Mouse (Mus musculus) hindbrain, postnatal 0 days (tissue): ENCODE measurements around the gene Nid1. TPM values are rescaled to one million over a fixed set of nuclear protein-coding genes. Genes with fewer than 3 reads are reported as not detected.
"Not testable (repeated sequence)": the region's sequence is repeated elsewhere in the genome, so short reads cannot be mapped to it uniquely, and the experiment has no call there.

Source experiments
- ATAC-seq: fragments of 200-750 bp; cut with Nextera tagmentation; 2 replicates; pipeline ENCODE4 v1.8.0; 2017; ENCODE audit warnings: mild to moderate bottlenecking, moderate TSS enrichment, moderate library complexity
- DNase-seq: peaks from one replicate; pipeline ENCODE4 v3.0.0-alpha.2; 2015; ENCODE audit warnings: low spot score
- H3K27ac ChIP-seq: fragments of 300-500 bp; sonication (generic); 2 replicates; pipeline ENCODE4 v1.5.1; 2014; ENCODE audit warnings: mild to moderate bottlenecking
- H3K27me3 ChIP-seq: fragments of 300-500 bp; sonication (generic); 2 replicates; pipeline ENCODE4 v1.6.1; 2014; ENCODE audit warnings: low read length, mixed read lengths; ENCODE audit not compliant: insufficient read depth
- H3K36me3 ChIP-seq: fragments of 300-500 bp; sonication (generic); 2 replicates; pipeline ENCODE4 v1.6.1; 2014; ENCODE audit warnings: low read length, mixed read lengths; ENCODE audit not compliant: insufficient read depth
- H3K4me1 ChIP-seq: fragments of 300-500 bp; sonication (generic); 2 replicates; pipeline ENCODE4 v1.6.1; 2014; ENCODE audit warnings: antibody characterized with exemption, low read length, mixed read lengths; ENCODE audit not compliant: insufficient read depth
- H3K4me2 ChIP-seq: fragments of 300-500 bp; sonication (generic); 2 replicates; pipeline ENCODE4 v1.6.1; 2014; ENCODE audit warnings: low read depth, mild to moderate bottlenecking, low read length, moderate library complexity, mixed read lengths
- H3K4me3 ChIP-seq: fragments of 300-500 bp; sonication (generic); 2 replicates; pipeline ENCODE4 v1.5.1; 2014; ENCODE audit warnings: low read length
- H3K9ac ChIP-seq: fragments of 300-500 bp; sonication (generic); replicated peaks from 2 replicates; pipeline ENCODE4 v1.6.1; 2014; ENCODE audit warnings: mild to moderate bottlenecking, low read length, moderate library complexity, mixed read lengths
- H3K9me3 ChIP-seq: fragments of 300-500 bp; sonication (generic); 2 replicates; pipeline ENCODE4 v1.6.1; 2016; ENCODE audit warnings: low read length, mixed read lengths
- CTCF ChIP-seq: IDR thresholded peaks from 2 replicates; pipeline ENCODE4 v1.5.1; 2016; ENCODE audit warnings: antibody characterized with exemption, control low read depth, low read depth
- whole genome bisulfite sequencing: fragments of 180-500 bp; shearing (Covaris S2); extraction: QIAGEN DNeasy Blood & Tissue Kit; methylation state at CpG from one replicate; pipeline ENCODE4 v1.1.7; 2014; 5-methylcytosine and 5-hydroxymethylcytosine counted together
- polyA plus RNA-seq: library from polyadenylated mRNA; unstranded; fragments of >200 nt; fragmentation: Nextera tagmentation; extraction: Ambion mirVana; gene quantifications from 2 replicates; pipeline ENCODE4 v1.2.1, GENCODE M21; 2015
- total RNA-seq: library from RNA; depleted of rRNA; stranded (reverse); fragments of >200 nt; gene quantifications from 2 replicates; pipeline ENCODE4 v1.2.3, GENCODE M21; 2014

Gene Nid1
- total and polyA plus RNA-seq, 2 experiments from 2014 or later = 56.7 to 120 TPM

DNA sequence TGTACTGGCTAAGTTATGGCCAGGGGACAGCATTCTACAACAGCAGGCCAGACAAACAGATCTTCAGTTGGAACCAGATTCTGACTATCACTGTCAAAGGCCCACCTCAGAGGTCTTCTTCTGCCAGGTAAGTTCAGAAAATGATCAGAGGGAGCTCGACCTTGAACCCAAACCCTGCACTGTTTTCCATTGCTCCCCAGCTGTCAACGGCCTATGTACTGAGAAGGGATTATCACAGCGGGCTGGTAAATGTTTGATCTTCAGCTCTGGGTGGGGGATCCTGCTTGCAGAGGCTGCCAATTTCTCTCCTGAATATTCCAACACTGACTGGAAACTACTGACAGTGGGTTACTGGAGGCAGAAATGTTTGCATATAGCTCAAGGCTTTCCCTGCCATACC lies 23.1 kb upstream of the Nid1 start:
- no peak overlapping the region for H3K4me3 ChIP-seq
- no peaks in the 10 kb centered on the region for H3K4me1 ChIP-seq
- H3K4me2 ChIP-seq = no peak overlapping the region
- H3K9me3 ChIP-seq = no peaks in the 10 kb centered on the region
- H3K27ac ChIP-seq = no peak overlapping the region
- DNase-seq (no peak), ATAC-seq (no peak)
- TF ChIP-seq CTCF = no peak
- no peak overlapping the region for H3K9ac ChIP-seq
- H3K27me3 ChIP-seq = no peaks in the 10 kb centered on the region
- 75% methylated on average over 3 of the region's 3 CpGs for WGBS
- H3K36me3 ChIP-seq = no peaks in the 10 kb centered on the region

DNA sequence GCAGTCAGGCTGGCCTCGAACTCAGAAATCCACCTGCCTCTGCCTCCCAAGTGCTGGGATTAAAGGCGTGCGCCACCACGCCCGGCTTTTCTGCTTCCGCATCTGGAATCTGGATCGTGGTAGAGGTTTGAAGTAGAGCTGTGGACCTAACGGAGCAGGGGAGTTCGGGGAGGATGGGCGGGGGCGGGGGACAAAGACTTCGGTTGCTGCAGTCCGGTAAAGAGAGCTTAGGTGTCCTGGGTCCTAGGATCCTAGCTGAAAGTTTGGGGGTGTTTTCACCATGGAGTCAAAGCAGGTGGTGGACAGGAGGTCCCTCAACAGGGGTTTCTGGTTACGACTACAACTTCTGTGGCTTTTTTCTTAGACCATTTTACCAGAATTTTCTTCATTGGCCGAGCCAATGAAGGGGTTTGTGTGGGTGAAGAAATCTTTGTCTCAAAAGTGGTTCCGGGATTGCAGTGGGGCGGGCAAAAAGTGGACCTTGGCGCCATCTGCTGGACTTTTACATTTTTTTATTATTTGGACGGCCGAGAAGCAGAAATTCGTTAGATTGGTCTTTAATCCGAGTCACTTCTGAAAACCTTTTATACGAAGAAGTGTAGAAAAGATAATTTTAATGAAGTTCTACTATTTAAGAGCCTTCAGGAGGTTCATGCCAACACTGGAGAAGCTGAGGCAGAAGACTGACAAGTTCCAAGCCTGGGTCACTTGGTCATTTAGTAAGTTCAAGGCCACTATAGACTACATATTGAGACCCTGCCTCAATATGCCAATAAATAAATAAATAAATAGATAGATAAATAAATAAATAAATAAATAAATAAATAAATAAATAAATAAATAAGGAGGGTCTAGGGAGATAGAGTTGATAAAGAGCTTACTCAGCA lies 22.0 kb upstream of the Nid1 start:
- H3K4me1 ChIP-seq, H3K4me2 ChIP-seq, H3K4me3 ChIP-seq, H3K27me3 ChIP-seq, H3K36me3 ChIP-seq, H3K9me3 ChIP-seq, H3K27ac ChIP-seq, H3K9ac ChIP-seq: not testable (repeated sequence)
- DNase-seq = peak; percentile 68
- peak; percentile 56 for TF ChIP-seq CTCF
- ATAC-seq = peak; percentile 82
- WGBS = 39% methylated on average over 22 of the region's 23 CpGs

DNA sequence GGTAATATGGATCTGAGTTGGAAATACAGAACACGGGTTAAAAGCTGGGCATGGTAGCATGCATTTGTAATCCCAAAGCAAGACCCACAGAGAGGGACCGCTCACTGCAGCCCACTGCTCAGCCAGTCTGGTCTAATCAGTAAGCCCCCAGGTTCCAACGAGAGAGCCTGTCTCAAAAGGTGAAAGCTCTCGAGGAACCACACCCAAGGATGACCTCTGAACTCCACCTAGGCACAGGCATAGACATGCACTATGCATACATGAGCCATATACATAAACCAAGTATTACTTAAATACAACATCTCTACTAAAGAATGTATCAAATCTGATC lies 21.4 kb upstream of the Nid1 start:
- H3K4me3 ChIP-seq, H3K27me3 ChIP-seq, H3K36me3 ChIP-seq, H3K9ac ChIP-seq, H3K27ac ChIP-seq, H3K4me2 ChIP-seq, H3K9me3 ChIP-seq, H3K4me1 ChIP-seq, DNase-seq: not testable (repeated sequence)
- WGBS = 68% methylated on average over 2 of the region's 4 CpGs
- ATAC-seq = peak; percentile 71; the same call in 1 of the 2 replicates

DNA sequence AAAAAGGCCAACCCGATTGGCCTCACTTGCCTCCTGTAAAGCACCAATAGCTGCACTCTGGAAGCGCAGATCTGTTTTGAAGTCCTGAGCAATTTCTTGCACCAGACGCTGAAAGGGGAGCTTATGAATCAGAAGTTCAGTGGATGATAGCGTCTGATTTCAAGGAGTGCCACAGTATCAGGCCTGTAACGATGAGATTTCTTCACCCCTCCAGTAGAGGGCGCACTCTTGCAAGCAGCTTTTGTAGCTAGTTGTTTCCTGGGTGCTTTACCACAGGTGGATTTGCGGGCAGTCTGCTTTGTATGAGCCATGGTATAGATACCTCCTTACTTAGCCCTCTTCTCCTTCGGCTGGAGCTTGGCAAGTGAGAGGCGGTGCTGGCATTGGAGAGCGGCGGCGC lies 18.5 kb upstream of the Nid1 start:
- not testable (repeated sequence) for DNase-seq, H3K27ac ChIP-seq, H3K27me3 ChIP-seq, H3K9ac ChIP-seq, H3K4me2 ChIP-seq, H3K36me3 ChIP-seq, H3K4me1 ChIP-seq, H3K4me3 ChIP-seq, H3K9me3 ChIP-seq, ATAC-seq
- WGBS = 95% methylated on average over 6 of the region's 12 CpGs

DNA sequence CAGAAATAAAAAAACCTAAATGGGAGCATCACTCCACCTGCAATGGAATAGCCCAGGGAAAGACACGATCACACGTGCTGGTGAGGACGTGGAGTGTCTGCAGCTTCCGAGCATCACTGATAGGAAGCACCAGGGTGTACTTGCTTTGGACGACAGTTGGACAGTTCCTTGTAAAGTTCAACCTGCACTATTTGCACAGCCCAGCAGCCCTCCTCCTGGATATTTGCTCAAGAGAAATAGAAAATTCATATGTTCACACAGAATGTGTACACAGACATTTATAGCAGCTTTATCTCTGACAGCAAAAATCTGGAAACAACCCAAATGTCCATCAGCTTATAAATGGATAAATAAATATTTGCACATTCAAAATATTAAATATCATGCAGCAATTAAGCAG lies 14.1 kb upstream of the Nid1 start:
- H3K9me3 ChIP-seq, H3K27me3 ChIP-seq, H3K27ac ChIP-seq, H3K4me2 ChIP-seq, H3K36me3 ChIP-seq, ATAC-seq, DNase-seq, H3K4me3 ChIP-seq, H3K4me1 ChIP-seq, H3K9ac ChIP-seq: not testable (repeated sequence)
- WGBS = 92% methylated on average over 1 of the region's 5 CpGs

DNA sequence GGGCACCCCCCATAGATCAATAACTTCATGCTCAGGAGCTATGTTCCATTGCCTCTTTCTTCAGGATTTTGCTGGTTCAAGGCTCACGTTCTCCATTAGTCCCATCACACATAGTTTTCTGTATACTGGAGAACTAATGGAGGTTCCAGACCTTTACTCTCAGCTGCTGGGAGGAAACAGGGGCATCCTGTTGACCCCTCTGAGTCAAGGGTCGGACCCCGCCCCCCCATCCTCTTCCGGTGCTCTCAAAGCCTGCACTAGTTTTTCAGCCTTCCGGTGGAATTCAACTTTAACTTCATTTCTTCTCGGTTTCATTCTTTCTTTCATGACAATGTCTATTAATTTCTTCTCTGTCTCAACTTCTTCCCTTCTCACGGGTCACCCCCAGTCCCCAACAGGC lies 1.2 kb upstream of the Nid1 start:
- WGBS = 98% methylated on average over 4 of the region's 7 CpGs

DNA sequence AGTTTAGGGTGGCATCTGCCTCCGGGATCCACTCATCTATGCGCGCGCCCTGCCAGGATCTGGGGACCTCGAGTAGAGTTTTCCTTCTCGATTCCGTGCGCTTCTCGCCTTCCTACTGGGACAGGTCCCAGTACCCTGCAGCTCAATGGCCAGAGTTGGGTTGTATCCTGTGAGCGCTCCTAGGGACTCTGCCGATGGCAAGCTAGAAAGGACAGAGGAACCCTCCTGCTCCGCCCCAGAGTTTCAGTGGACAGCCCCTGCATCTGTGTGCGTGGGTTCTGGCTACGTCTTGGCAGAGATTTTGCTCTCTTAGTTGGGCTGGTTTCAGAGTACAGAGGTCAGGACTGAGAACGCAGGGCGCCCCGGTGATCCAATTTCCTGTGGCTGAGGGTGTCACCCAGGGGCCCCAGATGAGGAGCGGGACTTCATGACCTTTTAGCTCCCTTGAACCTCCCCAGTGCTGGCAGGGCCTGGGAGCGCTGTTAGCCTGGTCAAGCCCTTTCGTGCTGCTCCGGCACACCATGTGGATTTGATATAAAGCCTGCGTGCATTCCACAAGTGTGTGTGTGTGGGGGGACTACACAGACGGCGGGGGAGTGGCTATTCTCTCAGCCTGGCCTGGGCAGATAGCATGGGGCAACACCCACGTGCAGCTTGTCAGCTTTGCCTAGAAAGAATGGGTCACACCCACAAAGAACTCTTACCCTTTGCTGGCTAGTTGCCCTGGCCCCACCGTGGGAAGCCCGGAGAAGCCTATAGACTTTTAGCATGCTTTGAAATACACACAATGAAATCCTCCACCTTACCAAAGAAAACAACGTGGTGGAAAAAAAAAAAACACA lies 982 bp downstream of the Nid1 start:
- H3K4me2 ChIP-seq = peak overlapping the region; percentile 7; the same call in 1 of the 2 replicates
- not testable (repeated sequence) for H3K4me3 ChIP-seq, H3K27ac ChIP-seq, H3K9ac ChIP-seq, DNase-seq, H3K9me3 ChIP-seq, H3K4me1 ChIP-seq, H3K27me3 ChIP-seq, H3K36me3 ChIP-seq
- ATAC-seq = peak; percentile 35
- WGBS = 5% methylated on average over 14 of the region's 28 CpGs

More for the DNA sequence above, 1.2 kb upstream of the Nid1 start:
- not testable (repeated sequence) for H3K4me2 ChIP-seq, ATAC-seq, DNase-seq, H3K4me1 ChIP-seq, H3K36me3 ChIP-seq, H3K27ac ChIP-seq, H3K9ac ChIP-seq, H3K4me3 ChIP-seq, H3K9me3 ChIP-seq, H3K27me3 ChIP-seq

DNA sequence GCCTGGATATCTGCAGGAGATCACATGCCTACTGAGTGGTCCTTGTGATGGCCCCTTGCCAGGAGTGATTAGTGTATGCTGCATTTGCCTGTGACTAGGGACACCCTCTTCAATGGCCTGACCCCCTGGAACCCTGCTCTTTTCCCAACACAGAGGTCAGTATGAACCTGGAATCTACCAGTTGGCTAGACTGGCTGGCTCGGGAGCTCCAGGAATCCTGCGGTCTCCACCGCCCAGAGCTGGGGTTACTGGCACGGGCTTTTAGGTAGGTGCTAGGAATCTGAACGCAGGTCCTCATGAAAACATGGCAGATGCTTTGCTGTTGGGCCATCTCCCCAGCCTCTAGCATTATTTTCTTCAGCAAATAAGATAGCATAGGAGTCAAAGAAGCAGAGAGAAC lies 8.2 kb downstream of the Nid1 start:
- not testable (repeated sequence) for H3K4me2 ChIP-seq, H3K27ac ChIP-seq, H3K4me3 ChIP-seq, H3K9ac ChIP-seq, ATAC-seq, H3K4me1 ChIP-seq, DNase-seq, H3K9me3 ChIP-seq, H3K27me3 ChIP-seq, H3K36me3 ChIP-seq
- WGBS = 90% methylated on average over 5 of the region's 5 CpGs

DNA sequence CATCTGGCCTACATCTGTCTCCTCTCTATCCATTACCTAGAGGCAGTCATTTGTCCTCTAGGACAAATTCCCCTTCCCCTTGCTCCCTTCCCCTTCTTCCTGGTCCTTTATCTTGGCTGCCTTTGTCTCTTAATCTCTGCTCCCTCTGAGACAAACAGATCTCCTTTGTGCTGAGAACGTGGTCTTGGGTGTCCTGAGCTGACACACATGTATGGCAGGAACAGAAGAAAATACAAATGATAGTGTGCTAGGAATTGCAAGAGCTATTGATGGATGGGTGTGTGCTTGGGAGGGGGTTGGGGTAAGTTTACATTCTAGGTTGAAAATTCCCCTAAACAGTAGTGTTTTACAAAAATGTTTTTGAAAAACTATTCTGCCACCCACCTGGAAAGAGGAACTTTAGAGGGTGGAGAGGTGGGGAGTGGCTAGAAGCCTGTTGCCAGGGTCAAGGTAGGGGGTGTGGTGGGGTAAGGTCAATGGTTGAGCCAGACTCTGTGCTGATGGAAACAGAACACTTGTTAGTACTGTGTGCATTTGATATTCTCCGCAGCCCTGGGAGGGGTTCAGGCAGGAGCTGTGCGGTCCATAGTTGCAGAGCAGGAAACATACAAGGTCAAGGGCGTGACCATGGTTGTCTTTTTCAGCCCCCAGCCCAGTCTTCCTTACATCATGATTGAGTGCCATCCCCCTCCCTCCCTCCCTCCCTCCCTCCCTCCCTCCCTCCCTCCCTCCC lies 9.5 kb downstream of the Nid1 start:
- not testable (repeated sequence) for H3K4me1 ChIP-seq, H3K27me3 ChIP-seq, H3K9ac ChIP-seq, H3K4me3 ChIP-seq, H3K36me3 ChIP-seq, DNase-seq, H3K4me2 ChIP-seq, ATAC-seq, H3K27ac ChIP-seq, H3K9me3 ChIP-seq
- 64% methylated on average over 4 of the region's 4 CpGs for WGBS
